Mouse (Mus musculus) layer of hippocampus, postnatal 36 days (tissue): ENCODE data around the gene Nfia. TPM values are rescaled to one million over a fixed set of nuclear protein-coding genes. Genes with fewer than 3 reads are reported as not detected.
A peak's percentile ranks its signal among the peaks of the same experiment; 100 is the strongest.

Source experiments
- DNase-seq, 2 experiments: peaks; one replicate each; pipeline ENCODE4 v3.0.0; 2022
- total RNA-seq, 2 experiments: library from RNA; stranded (reverse); gene quantifications; 2 replicates each; pipeline ENCODE4 v1.2.3; 2021

Nfia gene
- total RNA-seq, 2 experiments from 2014 or later = 103 to 121 TPM

GRCm38 (mm10) chr4:97767025-97767424 is 5.5 kb upstream of the Nfia start:
- DNase-seq = no peak

GRCm38 (mm10) chr4:97767516-97767915 is 5.0 kb upstream of the Nfia start:
- DNase-seq = no peak

- no peak for DNase-seq
Observed at GRCm38 (mm10) chr4:97769861-97770260, 2.7 kb upstream of the Nfia start.

GRCm38 (mm10) chr4:97771426-97771825 is 1.1 kb upstream of the Nfia start:
- DNase-seq = no peak

- DNase-seq = peak; percentile 98
Observed at GRCm38 (mm10) chr4:97772084-97772484, 450 bp upstream of the Nfia start.

GRCm38 (mm10) chr4:97773110-97773593 is 618 bp downstream of the Nfia start:
- peak; percentile 85 to 92 for DNase-seq

GRCm38 (mm10) chr4:97773791-97774190 is 1.3 kb downstream of the Nfia start:
- no peak for DNase-seq

GRCm38 (mm10) chr4:97774446-97774950 is 2.0 kb downstream of the Nfia start:
- DNase-seq = no peak

- DNase-seq = peak; percentile 69 to 70
Observed at GRCm38 (mm10) chr4:97775059-97775458, 2.5 kb downstream of the Nfia start.

GRCm38 (mm10) chr4:97775494-97776265 is 3.1 kb downstream of the Nfia start:
- no peak for DNase-seq

GRCm38 (mm10) chr4:97776388-97777080 is 4.0 kb downstream of the Nfia start:
- DNase-seq = no peak

- peak; percentile 49 to 50 for DNase-seq
Observed at GRCm38 (mm10) chr4:97777081-97777705, 4.7 kb downstream of the Nfia start.

GRCm38 (mm10) chr4:97777706-97778176 is 5.2 kb downstream of the Nfia start, which contains the start of gene E130114P18Rik:
Gene E130114P18Rik, minus strand, starts transcription at chr4:97778078.
- DNase-seq = peak; percentile 60 to 61

GRCm38 (mm10) chr4:97778211-97779002 is 5.9 kb downstream of the Nfia start:
- peak; percentile 27 to 41 for DNase-seq

- DNase-seq = no peak
Observed at GRCm38 (mm10) chr4:97779003-97779930, 6.7 kb downstream of the Nfia start.

GRCm38 (mm10) chr4:97780024-97780423 is 7.5 kb downstream of the Nfia start:
- no peak for DNase-seq

- DNase-seq = no peak
Observed at GRCm38 (mm10) chr4:97780666-97781435, 8.3 kb downstream of the Nfia start.

GRCm38 (mm10) chr4:97782069-97782468 is 9.5 kb downstream of the Nfia start:
- DNase-seq = no peak

- no peak for DNase-seq
Observed at GRCm38 (mm10) chr4:97782497-97782896, 10.0 kb downstream of the Nfia start.
